Mouse (Mus musculus) lung, postnatal 0 days (tissue): ENCODE data around the gene Cdkl4.

Source experiments
- CTCF ChIP-seq: IDR thresholded peaks from 2 replicates; pipeline ENCODE4 v1.5.1; 2016; ENCODE audit warnings: antibody characterized with exemption, mild to moderate bottlenecking
- EP300 ChIP-seq: IDR thresholded peaks from 2 replicates; pipeline ENCODE4 v1.6.1; 2016; ENCODE audit warnings: antibody characterized with exemption, mild to moderate bottlenecking, control low read depth

- TF ChIP-seq CTCF = no peak
- TF ChIP-seq EP300 = no peak
Observed at GRCm38 (mm10) chr17:80535633-80536032, 42.0 kb downstream of the Cdkl4 start.
